Mouse (Mus musculus): ENCODE data around the gene Hectd1.

- TF ChIP-seq GATA1 (IDR thresholded peaks at IDR 0.05; ENCODE audit: low read length) (no peak), TAL1 (IDR thresholded peaks at IDR 0.05; ENCODE audit: low read length) (no peak)
Observed at GRCm38 (mm10) chr12:51819951-51820498, 9.3 kb downstream of the Hectd1 start.

Measured in erythroblast, embryonic 14.5 days (primary cell).